Mouse (Mus musculus) heart, postnatal 0 days (tissue): ENCODE data around the gene Pear1.
A peak's percentile ranks its signal among the peaks of the same experiment; 100 is the strongest.

Experiments
- CTCF ChIP-seq: IDR thresholded peaks from 2 replicates; pipeline ENCODE4 v1.5.1; 2016; ENCODE audit warnings: antibody characterized with exemption, control low read depth, low read depth
- EP300 ChIP-seq: IDR thresholded peaks from 2 replicates; pipeline ENCODE4 v1.6.1; 2016; ENCODE audit warnings: antibody characterized with exemption, low read depth

GRCm38 (mm10) chr3:87755964-87756363 lies 68.1 kb downstream of the Pear1 start:
- TF ChIP-seq CTCF (peak; percentile 97), EP300 (no peak)
